Mouse (Mus musculus) lung, postnatal 0 days (tissue): ENCODE measurements around the gene Zfp410.

Source experiments
- CTCF ChIP-seq: IDR thresholded peaks from 2 replicates; pipeline ENCODE4 v1.5.1; 2016; ENCODE audit warnings: antibody characterized with exemption, mild to moderate bottlenecking
- EP300 ChIP-seq: IDR thresholded peaks from 2 replicates; pipeline ENCODE4 v1.6.1; 2016; ENCODE audit warnings: antibody characterized with exemption, mild to moderate bottlenecking, control low read depth

DNA sequence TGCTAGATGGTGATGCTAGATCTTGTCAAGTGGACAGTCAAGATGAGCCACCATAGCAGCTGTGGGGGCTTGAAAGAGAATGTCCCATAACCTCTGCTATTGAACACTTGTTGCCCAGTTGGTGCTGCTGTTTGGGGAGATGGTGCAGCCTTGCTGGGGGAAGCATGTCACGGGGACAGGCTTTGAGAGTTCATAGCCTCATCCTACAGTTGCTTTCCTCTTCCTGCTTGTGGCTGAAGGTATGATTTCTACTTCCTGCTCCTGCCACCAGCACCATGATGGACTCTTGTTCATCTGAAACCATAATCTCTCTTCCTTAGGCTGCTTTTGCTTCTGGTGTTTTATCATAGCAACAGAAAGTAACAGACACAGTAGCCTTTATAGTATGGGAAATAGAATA, 12.1 kb upstream of the Zfp410 start:
- no peak for TF ChIP-seq CTCF
- TF ChIP-seq EP300, result no peak
